Mouse (Mus musculus) left cerebral cortex, postnatal 10 days (tissue): ENCODE measurements at regions not wholly inside any gene's neighbourhood (a gene's known extent, or its start where the extent isn't known, plus 50 kb on each side); places are given as distances from the start of the nearest gene placed in this dataset.

Experiments
- DNase-seq, 2 experiments: peaks; one replicate each; pipeline ENCODE4 v3.0.0; 2021 to 2022; ENCODE audit warnings: low spot score in 2 of 2, mixed read lengths in 1 of 2; ENCODE audit errors: extremely low spot score in 1 of 2
- intact Hi-C: fragments of 180-260 bp; cut with DNase I; formaldehyde crosslinking; loops from one replicate; pipeline ENCODE4 v1.15.1; 2025

GRCm38 (mm10) chr2:18617520-18617919 is 54.7 kb upstream of the Commd3 start:
- intact Hi-C loops, result no loop called here
- no peak for DNase-seq

- DNase-seq, result no peak
- intact Hi-C loops, result loop anchor here (5.0 kb wide), 1 partner anchor 218 kb away; the partner anchor contains the start of gene Dnajc1
These were observed 62.4 kb upstream of the Commd3 start for GRCm38 (mm10) chr2:18609868-18610185.

- intact Hi-C loops, result loop anchor here (5.0 kb wide), 1 partner anchor 217 kb away; the partner anchor contains the start of gene Dnajc1
These were observed 62.9 kb upstream of the Commd3 start for GRCm38 (mm10) chr2:18609075-18609867.

GRCm38 (mm10) chr2:18608260-18609074 is 63.7 kb upstream of the Commd3 start:
- DNase-seq, result peak in 1 of 2 experiments; percentile 32
- intact Hi-C loops, result loop anchor here (5.0 kb wide), 1 partner anchor 216 kb away; the partner anchor contains the start of gene Dnajc1

More at GRCm38 (mm10) chr2:18609075-18609867, 62.9 kb upstream of the Commd3 start:
- DNase-seq, result peak in 1 of 2 experiments; percentile 26

- no peak for DNase-seq
These were observed 64.5 kb upstream of the Commd3 start for GRCm38 (mm10) chr2:18607586-18608259.

GRCm38 (mm10) chr2:18607088-18607487 is 65.1 kb upstream of the Commd3 start:
- intact Hi-C loops, result loop anchor here (5.0 kb wide), 1 partner anchor 215 kb away; the partner anchor contains the start of gene Dnajc1
- no peak for DNase-seq

More at GRCm38 (mm10) chr2:18607586-18608259, 64.5 kb upstream of the Commd3 start:
- intact Hi-C loops, result loop anchor here (5.0 kb wide), 1 partner anchor 215 kb away; the partner anchor contains the start of gene Dnajc1

GRCm38 (mm10) chr2:18592221-18592620 is 80.0 kb upstream of the Commd3 start:
- intact Hi-C loops, result no loop called here
- no peak for DNase-seq

- intact Hi-C loops, result loop anchor here (5.0 to 10.0 kb wide), 2 partner anchors 89 to 687 kb away; partner anchors contain the start of gene Bmi1
- no peak for DNase-seq
These were observed 84.0 kb upstream of the Commd3 start for GRCm38 (mm10) chr2:18588232-18588631.

- DNase-seq, result no peak
- intact Hi-C loops, result loop anchor here (5.0 to 10.0 kb wide), 2 partner anchors 90 to 687 kb away; partner anchors contain the start of gene Bmi1
These were observed 84.4 kb upstream of the Commd3 start for GRCm38 (mm10) chr2:18587746-18588231.

GRCm38 (mm10) chr2:18586925-18587724 is 85.1 kb upstream of the Commd3 start:
- DNase-seq, result peak; percentile 76 to 89
- intact Hi-C loops, result loop anchor here (5.0 to 10.0 kb wide), 2 partner anchors 90 to 688 kb away; partner anchors contain the start of gene Bmi1

GRCm38 (mm10) chr2:18585564-18586336 is 86.4 kb upstream of the Commd3 start:
- DNase-seq, result peak in 1 of 2 experiments; percentile 19
- intact Hi-C loops, result loop anchor here (5.0 to 10.0 kb wide), 2 partner anchors 92 to 689 kb away; partner anchors contain the start of gene Bmi1

GRCm38 (mm10) chr2:18558133-18558532 is 114.1 kb upstream of the Commd3 start:
- DNase-seq, result no peak
- intact Hi-C loops, result no loop called here

GRCm38 (mm10) chr2:18547964-18548643 is 124.1 kb upstream of the Commd3 start:
- intact Hi-C loops, result no loop called here
- no peak for DNase-seq

GRCm38 (mm10) chr2:18524387-18524786 is 131.8 kb upstream of the Dnajc1 start:
- DNase-seq, result no peak
- intact Hi-C loops, result no loop called here

- DNase-seq, result no peak
- intact Hi-C loops, result no loop called here
These were observed 131.3 kb upstream of the Dnajc1 start for GRCm38 (mm10) chr2:18523911-18524310.

GRCm38 (mm10) chr2:18513435-18513834 is 120.8 kb upstream of the Dnajc1 start:
- intact Hi-C loops, result no loop called here

More at GRCm38 (mm10) chr2:18513435-18513834, 120.8 kb upstream of the Dnajc1 start:
- no peak for DNase-seq
